1 mouse cellular context compared by ENCODE assay signal in genomic region chr7:35586055-35586905, GRCm38 (mm10).
A peak's percentile ranks its signal among the peaks of the same experiment; 100 is the strongest.
TF ChIP-seq lines count a peak whose summit lies in the region.

TSS of gene Ankrd27 (plus strand) at chr7:35586244.

TF ChIP-seq in MEL, 35 proteins besides CTCF, POLR2A, EP300 and RAD21 (continued from another document):
- peak; percentile 50; the same call in 1 of the 2 replicates for TF ChIP-seq TCF12 (IDR thresholded peaks at IDR 0.05; ENCODE audit: low read depth, low read length)
- peak; percentile 92 for TF ChIP-seq TBP (IDR thresholded peaks at IDR 0.05; ENCODE audit: low read depth, low read length)
- peak; percentile 70 for TF ChIP-seq SIN3A (IDR thresholded peaks at IDR 0.05; ENCODE audit: low read length)
- TF ChIP-seq TAL1 (IDR thresholded peaks at IDR 0.05; ENCODE audit: low read length) = no peak
TF ChIP-seq in MEL: peak in this region for 14.
